Mouse (Mus musculus) ovary, postnatal 10 days (tissue): ENCODE data around the gene Wdr18.

Source experiments
- DNase-seq: peaks from one replicate; pipeline ENCODE4 v3.0.0; 2022; ENCODE audit warnings: low spot score

Gene Wdr18

GRCm38 (mm10) chr10:79959847-79960601 is at the start of gene Wdr18:
Gene Wdr18, plus strand, starts transcription at chr10:79960152.
- DNase-seq, result peak; percentile 99

GRCm38 (mm10) chr10:79910556-79910955 is 49.4 kb upstream of the Wdr18 start, which contains the start of gene Gm26602:
Gene Gm26602, plus strand, starts transcription at chr10:79910856.
- no peak for DNase-seq

GRCm38 (mm10) chr10:79912412-79912811 is 47.5 kb upstream of the Wdr18 start:
- DNase-seq, result no peak

DNA sequence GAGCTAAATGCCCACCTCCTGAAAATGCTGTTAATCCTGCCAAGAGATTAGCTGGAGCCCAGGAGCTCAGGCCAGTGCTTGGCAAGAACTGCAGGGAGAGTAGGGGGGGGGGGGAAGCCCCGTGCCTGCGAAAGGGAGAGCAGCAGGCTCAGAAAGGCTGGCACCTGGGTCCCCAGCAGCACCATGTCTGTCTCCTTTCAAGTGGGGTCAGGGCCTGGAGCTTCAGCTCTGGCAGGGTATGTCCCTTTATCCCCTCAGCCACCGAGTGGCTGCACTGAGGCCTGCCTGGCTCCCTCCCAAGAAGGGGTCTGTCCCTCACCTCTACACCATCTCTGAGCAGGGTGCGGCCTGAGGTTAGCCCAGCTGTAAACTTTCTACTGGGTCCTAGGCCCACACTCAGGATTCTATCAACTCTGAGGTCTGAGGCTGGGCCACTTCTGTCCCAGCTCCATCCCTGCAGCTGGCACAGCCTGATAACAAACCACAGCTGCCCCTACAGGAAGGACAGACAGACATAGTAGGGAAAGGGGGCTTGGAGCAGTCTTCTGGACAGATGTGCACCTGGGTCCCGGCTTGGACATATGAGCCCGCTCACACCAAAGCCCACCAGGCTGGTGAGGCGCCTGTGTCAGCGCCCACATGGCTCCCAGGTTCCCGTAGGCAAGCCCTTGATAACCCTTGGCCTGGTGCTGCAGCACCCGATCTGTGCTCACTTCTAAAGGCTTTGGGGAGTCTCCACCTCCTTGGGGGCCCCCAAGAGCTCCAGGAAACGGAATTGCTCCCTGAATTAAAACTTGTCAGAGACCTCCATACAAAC is 45.6 kb upstream of the Wdr18 start:
- DNase-seq, result no peak

DNA sequence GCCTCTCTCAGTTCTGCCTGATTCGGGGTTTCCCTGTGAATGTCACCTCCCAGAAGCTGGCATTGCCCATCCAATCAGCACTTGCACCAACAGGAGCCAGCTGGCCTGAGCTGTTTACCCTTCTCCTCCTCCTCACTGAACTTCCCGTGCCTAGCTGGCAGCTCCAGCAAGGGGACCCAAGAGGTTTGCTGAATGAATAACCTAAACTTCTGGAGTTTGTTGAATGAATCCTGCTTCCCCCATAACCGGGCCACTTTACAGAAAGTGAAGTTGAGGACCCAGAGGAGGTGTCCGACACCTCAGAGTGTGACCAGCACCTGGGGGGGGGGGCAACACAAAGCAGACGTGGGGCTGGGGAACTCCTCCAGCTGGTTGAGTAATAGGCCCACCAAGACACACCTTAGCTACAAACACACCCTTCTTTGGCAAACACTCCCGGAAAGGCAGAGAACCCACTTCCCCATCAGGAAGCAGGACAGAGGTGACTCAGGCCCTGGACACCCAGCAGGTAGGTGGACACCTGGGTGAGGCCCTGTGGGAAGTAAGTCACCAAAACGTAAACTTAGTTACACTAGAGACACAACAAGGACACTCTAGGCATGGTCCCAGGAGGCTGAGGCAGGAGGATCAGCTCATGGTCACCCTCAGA is 44.9 kb upstream of the Wdr18 start:
- DNase-seq, result no peak

- no peak for DNase-seq
Observed at GRCm38 (mm10) chr10:79916081-79916480, 43.9 kb upstream of the Wdr18 start.

DNA sequence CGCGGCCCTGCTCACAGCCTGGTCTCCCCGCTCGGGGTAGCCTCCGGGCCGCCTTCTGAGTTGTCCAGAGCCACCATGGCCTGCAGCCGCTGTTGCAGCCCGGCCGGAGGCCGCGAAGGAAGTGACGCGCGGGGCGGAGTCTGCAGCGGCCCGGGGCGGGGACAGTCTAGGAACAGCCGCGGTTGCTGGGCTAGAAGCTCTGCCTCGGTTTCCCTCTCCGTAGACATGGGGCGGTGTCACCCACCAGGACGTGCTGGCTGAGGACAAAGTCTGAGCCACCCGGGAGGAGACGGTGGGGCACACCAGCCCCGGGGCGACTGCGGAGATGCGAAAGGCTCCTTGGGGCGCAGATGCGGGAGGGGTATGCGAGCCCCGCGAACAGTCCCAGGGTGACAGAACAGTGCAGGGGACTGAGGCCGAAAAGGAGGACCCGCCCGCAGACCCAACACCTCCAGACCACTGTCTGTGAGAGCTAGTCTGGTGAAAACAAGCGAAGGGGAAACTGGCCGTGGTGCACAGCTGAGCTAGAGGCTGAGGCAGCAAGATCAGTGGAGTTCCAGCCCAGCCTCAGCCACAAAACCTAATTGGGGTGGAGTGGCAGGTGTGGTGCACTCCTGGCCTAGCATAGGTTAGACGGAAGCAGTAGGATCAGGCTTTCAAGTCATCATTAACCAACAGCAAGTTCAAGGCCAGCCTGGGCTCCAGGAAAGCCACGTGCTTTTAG is 43.0 kb upstream of the Wdr18 start, which contains the start of gene Kiss1r:
Gene Kiss1r (plus strand): TSS at position 164 of the 724 bp plus-strand sequence.
- peak; percentile 77 for DNase-seq

DNA sequence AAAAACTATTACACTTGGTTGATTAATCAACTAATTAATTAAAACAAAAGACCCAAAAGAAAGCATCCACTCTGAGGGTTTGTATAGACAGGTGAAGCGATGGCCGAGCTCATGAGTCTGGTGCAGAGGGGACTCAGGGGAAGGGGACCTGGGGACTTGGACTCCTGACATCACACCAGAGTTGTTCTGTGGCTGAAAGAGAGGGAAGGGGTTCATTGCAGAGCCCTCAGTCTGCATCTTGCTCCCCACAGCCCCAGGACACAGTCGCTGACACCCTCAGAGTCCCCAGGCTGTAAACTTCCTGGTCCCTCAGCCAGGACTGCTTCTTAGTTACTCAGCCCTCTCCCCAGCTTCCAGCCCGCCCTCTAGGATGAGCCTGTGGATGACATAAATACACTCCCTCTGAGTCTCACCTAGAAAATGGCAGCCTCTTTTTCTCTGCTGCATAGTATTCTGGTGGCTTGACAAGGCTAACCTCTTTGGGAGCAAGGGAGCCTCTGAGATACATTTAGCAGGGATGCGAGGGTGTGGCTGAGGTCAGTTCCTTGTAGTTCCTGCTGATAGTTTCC is 42.3 kb upstream of the Wdr18 start:
- DNase-seq, result no peak

- DNase-seq, result no peak
Observed at GRCm38 (mm10) chr10:79918231-79919078, 41.5 kb upstream of the Wdr18 start.

DNA sequence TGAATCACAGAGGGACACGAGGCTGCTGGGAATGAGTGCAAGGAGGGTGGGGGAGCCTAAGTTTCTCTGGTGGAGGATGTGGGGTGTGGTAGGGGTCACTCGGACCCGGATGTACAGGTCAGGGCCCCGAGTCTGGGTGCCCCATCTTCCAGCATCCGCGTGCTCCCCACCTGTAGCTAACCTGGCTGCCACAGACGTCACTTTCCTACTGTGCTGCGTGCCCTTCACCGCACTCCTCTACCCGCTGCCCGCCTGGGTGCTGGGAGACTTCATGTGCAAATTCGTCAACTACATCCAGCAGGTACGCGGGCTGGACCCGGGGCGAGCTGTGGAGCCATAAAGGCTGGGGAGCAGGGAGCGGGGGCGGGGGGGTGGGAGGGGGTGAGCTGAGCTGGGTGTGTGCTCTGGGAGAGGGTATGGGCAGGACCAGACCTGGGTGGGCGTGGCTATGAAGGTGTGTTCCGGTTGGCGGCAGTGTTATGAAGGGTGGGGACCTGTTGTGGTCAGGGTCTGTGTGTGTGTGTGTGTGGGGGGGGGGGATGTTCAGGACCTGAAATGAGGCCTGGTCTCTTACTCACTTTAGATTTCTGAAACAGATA is 40.6 kb upstream of the Wdr18 start:
- no peak for DNase-seq

DNA sequence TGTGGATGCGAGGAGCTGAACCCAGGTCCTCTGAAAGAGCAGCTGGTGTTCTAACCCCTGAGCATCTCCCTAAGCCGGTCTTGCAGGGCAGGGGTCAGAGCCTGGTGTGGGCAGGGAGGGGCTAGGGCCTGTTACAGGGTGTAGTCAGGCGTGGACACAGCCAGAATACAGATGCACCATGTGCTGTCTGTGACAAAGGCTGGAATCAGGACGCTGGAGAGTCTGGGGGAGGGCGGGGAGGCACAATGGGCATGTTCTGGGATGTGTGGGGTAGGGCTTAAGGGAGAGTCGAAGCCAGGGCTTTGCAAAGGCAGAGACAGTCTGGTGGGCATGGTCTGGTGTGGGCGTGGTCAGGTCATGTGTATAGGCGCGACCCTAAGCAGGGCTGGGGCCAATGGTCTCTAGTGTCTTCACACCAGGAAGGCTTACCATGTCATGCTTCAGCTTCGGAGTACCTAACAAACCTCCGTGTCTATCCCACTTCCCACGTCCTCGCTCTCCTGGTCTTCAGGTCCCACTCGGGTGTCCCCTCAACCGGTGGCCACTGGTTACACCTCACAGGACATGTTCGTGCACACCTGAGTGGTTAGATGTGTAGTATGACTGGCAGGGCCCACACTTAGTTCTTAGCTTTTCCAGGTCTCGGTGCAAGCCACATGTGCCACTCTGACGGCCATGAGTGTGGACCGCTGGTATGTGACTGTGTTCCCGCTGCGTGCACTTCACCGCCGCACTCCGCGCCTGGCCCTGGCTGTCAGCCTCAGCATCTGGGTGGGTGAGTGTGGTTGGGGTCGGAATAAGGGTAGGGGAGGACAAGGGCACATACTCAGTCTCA is 39.7 kb upstream of the Wdr18 start:
- DNase-seq, result no peak

GRCm38 (mm10) chr10:79920958-79921535 is 38.9 kb upstream of the Wdr18 start, which contains the start of gene R3hdm4:
Gene R3hdm4, minus strand, starts transcription at chr10:79921208.
- DNase-seq, result no peak

DNA sequence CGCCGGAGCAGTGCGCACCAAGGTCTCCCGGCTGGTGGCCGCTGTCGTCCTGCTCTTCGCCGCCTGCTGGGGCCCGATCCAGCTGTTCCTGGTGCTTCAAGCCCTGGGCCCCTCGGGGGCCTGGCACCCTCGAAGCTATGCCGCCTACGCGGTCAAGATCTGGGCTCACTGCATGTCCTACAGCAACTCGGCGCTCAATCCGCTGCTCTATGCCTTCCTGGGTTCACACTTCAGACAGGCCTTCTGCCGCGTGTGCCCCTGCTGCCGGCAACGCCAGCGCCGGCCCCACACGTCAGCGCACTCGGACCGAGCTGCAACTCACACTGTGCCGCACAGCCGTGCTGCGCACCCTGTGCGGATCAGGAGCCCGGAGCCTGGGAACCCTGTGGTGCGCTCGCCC is 38.4 kb upstream of the Wdr18 start:
- no peak for DNase-seq

GRCm38 (mm10) chr10:79924998-79925784 is 34.8 kb upstream of the Wdr18 start:
- peak; percentile 93 for DNase-seq

GRCm38 (mm10) chr10:79925785-79926490 is 34.0 kb upstream of the Wdr18 start:
- no peak for DNase-seq

DNA sequence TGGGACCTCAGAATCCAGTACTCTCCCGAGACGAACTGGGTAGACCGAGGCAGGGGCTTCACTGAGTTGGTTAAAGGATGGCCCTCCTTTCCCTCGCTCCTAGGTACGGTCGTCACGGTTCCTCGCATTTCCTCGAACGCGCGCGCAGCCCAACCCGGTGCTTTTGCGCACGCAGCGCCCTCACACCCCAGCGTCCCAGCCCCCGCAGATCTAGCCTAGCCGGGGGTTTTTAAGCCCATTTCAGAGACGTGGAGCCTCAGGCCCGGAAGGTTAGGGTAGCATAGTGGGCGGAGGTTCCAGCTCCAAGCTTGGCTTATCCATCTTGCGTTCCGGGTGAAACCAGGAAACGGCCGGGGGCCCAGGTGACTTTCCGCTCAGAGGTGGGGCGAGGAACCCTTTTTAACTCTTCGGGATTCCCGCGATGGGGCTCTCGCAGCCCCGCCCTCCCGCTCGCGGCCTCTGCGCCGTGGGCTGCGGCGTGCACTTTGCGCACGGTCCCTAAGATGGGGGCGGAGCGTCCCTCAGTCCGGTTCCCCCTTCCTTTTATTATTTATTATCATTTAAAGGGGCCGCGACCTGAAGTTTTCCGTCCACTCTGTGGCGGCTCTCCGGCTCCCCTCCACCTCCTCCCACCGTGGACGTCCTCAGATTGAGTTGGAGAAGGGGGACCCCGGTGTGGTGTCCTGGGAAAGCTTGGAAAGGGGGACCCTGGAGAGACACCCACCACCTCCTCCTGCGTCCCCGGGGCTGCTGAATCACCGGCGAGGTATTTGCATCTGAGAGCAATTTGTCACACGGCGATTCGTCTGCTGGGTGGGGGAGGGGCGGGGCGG is 33.2 kb upstream of the Wdr18 start, which contains the start of gene Arid3a:
Gene Arid3a (plus strand): TSS at position 553 of the 833 bp plus-strand sequence.
- DNase-seq, result peak; percentile 74
